Mouse (Mus musculus) heart, embryonic 11.5 days (tissue): ENCODE data around the gene 9130213A22Rik. TPM values are rescaled to one million over a fixed set of nuclear protein-coding genes. Genes with fewer than 3 reads are reported as not detected.

Experiments used
- ATAC-seq: fragments of 200-750 bp; cut with Nextera tagmentation; replicated peaks from 2 replicates; pipeline ENCODE4 v1.8.0; 2017; ENCODE audit warnings: moderate library complexity; ENCODE audit not compliant: insufficient number of reproducible peaks, low FRiP score, low TSS enrichment
- H3K27ac ChIP-seq: fragments of 300-500 bp; sonication (generic); 2 replicates; pipeline ENCODE4 v1.5.1; 2014; ENCODE audit warnings: mild to moderate bottlenecking, low read depth, low read length
- H3K27me3 ChIP-seq: fragments of 300-500 bp; sonication (generic); 2 replicates; pipeline ENCODE4 v1.6.1; 2014; ENCODE audit warnings: mild to moderate bottlenecking, low read length, mixed read lengths; ENCODE audit not compliant: control insufficient read depth, insufficient read depth
- H3K36me3 ChIP-seq: fragments of 300-500 bp; sonication (generic); 2 replicates; pipeline ENCODE4 v1.6.1; 2014; ENCODE audit warnings: mild to moderate bottlenecking, low read length, moderate library complexity, mixed read lengths; ENCODE audit not compliant: control insufficient read depth, insufficient read depth
- H3K4me1 ChIP-seq: fragments of 300-500 bp; sonication (generic); 2 replicates; pipeline ENCODE4 v1.6.1; 2014; ENCODE audit warnings: low read length; ENCODE audit not compliant: control insufficient read depth, insufficient read depth
- H3K4me2 ChIP-seq: fragments of 300-500 bp; sonication (generic); 2 replicates; pipeline ENCODE4 v1.6.1; 2014; ENCODE audit warnings: mild to moderate bottlenecking, moderate library complexity
- H3K4me3 ChIP-seq: fragments of 300-500 bp; sonication (generic); 2 replicates; pipeline ENCODE4 v1.5.1; 2014; ENCODE audit warnings: low read depth, low read length
- H3K9ac ChIP-seq: fragments of 300-500 bp; sonication (generic); 2 replicates; pipeline ENCODE4 v1.6.1; 2014; ENCODE audit warnings: mild to moderate bottlenecking, low read depth, low read length, moderate library complexity
- H3K9me3 ChIP-seq: fragments of 300-500 bp; sonication (generic); replicated peaks from 2 replicates; pipeline ENCODE4 v1.6.1; 2016; ENCODE audit warnings: low read length; ENCODE audit not compliant: control insufficient read depth
- WGBS: fragments of 180-500 bp; shearing (Covaris S2); extraction: QIAGEN DNeasy Blood & Tissue Kit; methylation state at CpG from one replicate; pipeline ENCODE4 v1.1.7; 2014; ENCODE audit not compliant: insufficient replicate concordance; 5-methylcytosine and 5-hydroxymethylcytosine counted together
- polyA plus RNA-seq: library from polyadenylated mRNA; unstranded; fragments of >200 nt; fragmentation: Nextera tagmentation; extraction: Ambion mirVana; gene quantifications from 2 replicates; pipeline ENCODE4 v1.2.1, GENCODE M21; 2014

The 9130213A22Rik gene
- polyA plus RNA-seq, 1 experiment from 2014 or later: 0.49 TPM

GRCm38 (mm10) chr11:69080855-69081222 lies 41.5 kb downstream of the 9130213A22Rik start:
- no peaks in the 10 kb centered on the region for H3K27me3 ChIP-seq
- 83% methylated on average over 8 of the region's 8 CpGs for WGBS

GRCm38 (mm10) chr11:69080102-69080854 lies 42.1 kb downstream of the 9130213A22Rik start:
- Histone ChIP-seq H3K4me3 (no peak overlapping the region), H3K9ac (no peak overlapping the region), H3K36me3 (no peaks in the 10 kb centered on the region), H3K27ac (no peak overlapping the region), H3K27me3 (no peaks in the 10 kb centered on the region), H3K4me2 (no peak overlapping the region), H3K4me1 (no peaks in the 10 kb centered on the region), H3K9me3 (no peaks in the 10 kb centered on the region)
- no peak for ATAC-seq
- 77% methylated on average over 15 of the region's 15 CpGs for WGBS

More at GRCm38 (mm10) chr11:69080855-69081222, 41.5 kb downstream of the 9130213A22Rik start:
- Histone ChIP-seq H3K4me2 (no peak overlapping the region), H3K9ac (no peak overlapping the region), H3K36me3 (no peaks in the 10 kb centered on the region), H3K27ac (no peak overlapping the region), H3K4me1 (no peaks in the 10 kb centered on the region), H3K9me3 (no peaks in the 10 kb centered on the region), H3K4me3 (no peak overlapping the region)
- no peak for ATAC-seq

GRCm38 (mm10) chr11:69078805-69079438 lies 43.5 kb downstream of the 9130213A22Rik start:
- 61% methylated on average over 5 of the region's 5 CpGs for whole genome bisulfite sequencing
- no peaks in the 10 kb centered on the region for H3K9me3 ChIP-seq
- H3K9ac ChIP-seq: no peak overlapping the region
- H3K4me3 ChIP-seq: no peak overlapping the region
- H3K36me3 ChIP-seq: no peaks in the 10 kb centered on the region
- ATAC-seq: no peak
- no peaks in the 10 kb centered on the region for H3K27me3 ChIP-seq
- H3K4me2 ChIP-seq: no peak overlapping the region
- peaks cover 4% of the 10 kb centered on the region; the same call in 1 of the 2 replicates for H3K4me1 ChIP-seq
- no peak overlapping the region for H3K27ac ChIP-seq

- Histone ChIP-seq H3K27me3 (no peaks in the 10 kb centered on the region), H3K36me3 (no peaks in the 10 kb centered on the region), H3K27ac (no peak overlapping the region), H3K9me3 (no peaks in the 10 kb centered on the region), H3K4me2 (no peak overlapping the region), H3K4me3 (no peak overlapping the region), H3K9ac (no peak overlapping the region), H3K4me1 (peaks cover 7% of the 10 kb centered on the region)
- 69% methylated on average over 6 of the region's 6 CpGs for WGBS
- no peak for ATAC-seq
Observed at GRCm38 (mm10) chr11:69078041-69078440, 44.3 kb downstream of the 9130213A22Rik start.

GRCm38 (mm10) chr11:69077316-69077715 lies 45.1 kb downstream of the 9130213A22Rik start:
- Histone ChIP-seq H3K9ac (no peak overlapping the region), H3K27me3 (no peaks in the 10 kb centered on the region), H3K4me1 (peaks cover 10% of the 10 kb centered on the region), H3K27ac (no peak overlapping the region), H3K9me3 (no peaks in the 10 kb centered on the region), H3K36me3 (no peaks in the 10 kb centered on the region), H3K4me2 (no peak overlapping the region), H3K4me3 (no peak overlapping the region)
- WGBS: 74% methylated on average over 9 of the region's 9 CpGs
- no peak for ATAC-seq

GRCm38 (mm10) chr11:69076572-69076971 lies 45.8 kb downstream of the 9130213A22Rik start:
- Histone ChIP-seq H3K9me3 (no peaks in the 10 kb centered on the region), H3K4me3 (no peak overlapping the region), H3K27me3 (no peaks in the 10 kb centered on the region), H3K27ac (no peak overlapping the region), H3K4me2 (no peak overlapping the region), H3K36me3 (no peaks in the 10 kb centered on the region), H3K9ac (no peak overlapping the region), H3K4me1 (peaks cover 12% of the 10 kb centered on the region)
- 79% methylated on average over 5 of the region's 5 CpGs for WGBS
- no peak for ATAC-seq

GRCm38 (mm10) chr11:69075764-69076479 lies 46.5 kb downstream of the 9130213A22Rik start:
- no peaks in the 10 kb centered on the region for H3K9me3 ChIP-seq
- H3K9ac ChIP-seq: no peak overlapping the region
- H3K36me3 ChIP-seq: no peaks in the 10 kb centered on the region
- no peak overlapping the region for H3K4me2 ChIP-seq
- H3K4me1 ChIP-seq: peaks cover 17% of the 10 kb centered on the region
- no peak overlapping the region for H3K27ac ChIP-seq
- H3K4me3 ChIP-seq: no peak overlapping the region
- H3K27me3 ChIP-seq: no peaks in the 10 kb centered on the region
- no peak for ATAC-seq
- 48% methylated on average over 8 of the region's 9 CpGs for WGBS

GRCm38 (mm10) chr11:69074776-69075069 lies 47.7 kb downstream of the 9130213A22Rik start:
- ATAC-seq: no peak
- H3K4me3 ChIP-seq: no peak overlapping the region
- 46% methylated on average over 2 of the region's 2 CpGs for WGBS
- H3K4me1 ChIP-seq: peaks cover 21% of the 10 kb centered on the region
- no peak overlapping the region for H3K9ac ChIP-seq
- no peaks in the 10 kb centered on the region for H3K9me3 ChIP-seq
- no peaks in the 10 kb centered on the region for H3K36me3 ChIP-seq
- H3K4me2 ChIP-seq: no peak overlapping the region
- no peak overlapping the region for H3K27ac ChIP-seq
- no peaks in the 10 kb centered on the region for H3K27me3 ChIP-seq
